In the genomic region with DNA sequence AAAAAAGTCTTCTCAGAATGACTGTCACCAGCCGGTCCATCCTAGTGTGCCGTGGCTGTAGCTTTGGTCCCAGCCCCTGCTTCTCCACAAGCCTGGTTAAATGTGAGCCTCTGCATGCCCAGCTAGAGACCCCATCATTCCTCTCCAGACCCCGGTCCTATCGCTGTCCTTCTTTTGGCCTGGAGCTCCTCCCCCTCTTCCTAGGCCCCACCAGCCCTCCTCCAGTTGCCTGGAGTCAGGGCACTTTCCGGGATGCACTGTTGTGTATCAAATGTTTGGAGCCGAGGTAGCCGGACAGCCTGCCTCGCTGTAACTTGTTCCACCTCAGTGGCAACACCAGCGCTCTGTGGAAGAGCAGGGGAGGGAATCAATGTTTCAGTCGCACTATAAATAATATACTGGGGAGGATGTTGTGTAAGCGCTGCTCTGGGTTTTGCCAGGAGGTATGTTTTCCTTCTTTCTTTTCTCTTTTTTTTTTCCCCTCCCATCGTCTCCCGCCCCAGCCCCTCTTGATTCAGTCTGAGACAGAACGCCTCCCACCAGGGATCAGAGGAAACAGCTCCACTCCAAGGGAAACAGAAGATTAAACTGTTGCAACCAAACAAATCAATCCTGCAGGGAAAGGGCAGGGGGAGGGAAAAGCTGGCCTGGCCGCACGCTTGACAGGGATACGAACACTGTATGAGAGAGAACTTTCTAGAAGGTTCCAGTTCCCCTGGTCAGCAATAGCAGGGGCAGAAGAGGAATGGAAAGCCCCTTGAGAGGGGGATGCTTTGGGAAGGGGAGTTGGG, we compare ENCODE assay signal across 11 mouse cellular contexts.
DNase-seq lines count a peak whose midpoint lies in the region; ATAC-seq lines count a peak whose summit lies in the region.
"Had no signal": no experiment of that assay in that cellular context is flagged by ENCODE, and none has a peak within 500 bp of the region (broad histone marks: within the 10 kb centered on the region; RNA-seq: fewer than 3 reads in every experiment).

No protein-coding gene starts in this region.

- H3K4me1 ChIP-seq in kidney, embryonic 16.5 days (ENCODE audit: insufficient read depth, low read length), result peaks cover 32% of the 10 kb centered on the region
- peaks cover 3% of the 10 kb centered on the region; the same call in 1 of the 2 replicates for H3K4me1 ChIP-seq in embryonic facial prominence, embryonic 12.5 days
- H3K4me1 ChIP-seq in midbrain, embryonic 10.5 days, result peaks cover 23% of the 10 kb centered on the region

- H3K36me3 ChIP-seq in kidney, embryonic 16.5 days (ENCODE audit: insufficient read depth, low read length), result no peaks in the 10 kb centered on the region
- H3K36me3 ChIP-seq in embryonic facial prominence, embryonic 12.5 days, result no peaks in the 10 kb centered on the region
- H3K36me3 ChIP-seq in midbrain, embryonic 10.5 days, result no peaks in the 10 kb centered on the region
- H3K36me3 ChIP-seq: G1E had no signal

- H3K4me3 ChIP-seq in kidney, embryonic 16.5 days (ENCODE audit: low read length), result no peak overlapping the region
- H3K4me3 ChIP-seq in embryonic facial prominence, embryonic 12.5 days, result no peak overlapping the region
- H3K4me3 ChIP-seq in midbrain, embryonic 10.5 days, result no peak overlapping the region
- H3K4me3 ChIP-seq: erythroblast, embryonic 14.5 days; megakaryocyte, embryonic 14.5 days had no signal

- intact Hi-C loops in heart, postnatal 10 days (cut with DNase I), result no loop called here

- peak overlapping the region; percentile 38 for H3K4me2 ChIP-seq in kidney, embryonic 16.5 days (replicated peaks; ENCODE audit: low read depth, low read length)
- peak overlapping the region; percentile 30; the same call in 1 of the 2 replicates for H3K4me2 ChIP-seq in embryonic facial prominence, embryonic 12.5 days (replicated peaks)

- peak overlapping the region; percentile 7; the same call in 1 of the 2 replicates for H3K9ac ChIP-seq in kidney, embryonic 16.5 days (replicated peaks; ENCODE audit: low read length)
- no peak overlapping the region for H3K9ac ChIP-seq in embryonic facial prominence, embryonic 12.5 days

- no peaks in the 10 kb centered on the region for H3K27me3 ChIP-seq in kidney, embryonic 16.5 days (ENCODE audit: insufficient read depth, low read length)
- no peaks in the 10 kb centered on the region for H3K27me3 ChIP-seq in embryonic facial prominence, embryonic 12.5 days
- H3K27me3 ChIP-seq in midbrain, embryonic 10.5 days (ENCODE audit: low read depth, poor library complexity, severe bottlenecking), result no peaks in the 10 kb centered on the region

- ATAC-seq in kidney, embryonic 16.5 days (ENCODE audit: low FRiP score, low TSS enrichment), result peak; percentile 92
- ATAC-seq in embryonic facial prominence, embryonic 12.5 days (ENCODE audit: insufficient number of reproducible peaks, insufficient read depth, low FRiP score, low TSS enrichment), result peak; percentile 65; the same call in 1 of the 2 replicates

- 8% methylated on average over 17 of the region's 17 CpGs for WGBS in kidney, embryonic 16.5 days
- WGBS in embryonic facial prominence, embryonic 12.5 days, result 19% methylated on average over 17 of the region's 17 CpGs
- 28% methylated on average over 17 of the region's 17 CpGs for WGBS in midbrain, embryonic 10.5 days

- peak overlapping the region; percentile 42 for H3K27ac ChIP-seq in kidney, embryonic 16.5 days (ENCODE audit: low read length)
- H3K27ac ChIP-seq in embryonic facial prominence, embryonic 12.5 days, result peak overlapping the region; percentile 26; the same call in 1 of the 2 replicates
- peak overlapping the region; percentile 59 for H3K27ac ChIP-seq in midbrain, embryonic 10.5 days (replicated peaks)

- no peak for DNase-seq in kidney, postnatal 25 days
- peak; percentile 24 to 36 for DNase-seq in heart, postnatal 10 days
- DNase-seq in midbrain, embryonic 10.5 days (ENCODE audit: low spot score), result peak; percentile 50
- DNase-seq in thymus, postnatal 25 days, result no peak
- DNase-seq in liver, result no peak
- DNase-seq in adrenal gland, adult 18-20 months (ENCODE audit: low spot score in 2 of 2), result no peak

- no peaks in the 10 kb centered on the region for H3K9me3 ChIP-seq in kidney, embryonic 16.5 days (ENCODE audit: low read length)
- H3K9me3 ChIP-seq in embryonic facial prominence, embryonic 12.5 days, result no peaks in the 10 kb centered on the region
- H3K9me3 ChIP-seq in midbrain, embryonic 10.5 days (replicated peaks), result no peaks in the 10 kb centered on the region
- H3K9me3 ChIP-seq: G1E; megakaryocyte, embryonic 14.5 days had no signal

Comparison
In these comparisons a context has a peak if more than half of its experiments do, and no peak if none do; other contexts are left out.
1. DNase-seq: peak in heart, postnatal 10 days (2 of 2) and midbrain, embryonic 10.5 days (single experiment); none in kidney, postnatal 25 days (0 of 2), thymus, postnatal 25 days (single experiment), liver (single experiment) and adrenal gland, adult 18-20 months (0 of 2).
2. Peak in every context shown above with its lines, with median percentiles within 50 percentile points of each other: H3K27ac ChIP-seq.